In the genomic region with DNA sequence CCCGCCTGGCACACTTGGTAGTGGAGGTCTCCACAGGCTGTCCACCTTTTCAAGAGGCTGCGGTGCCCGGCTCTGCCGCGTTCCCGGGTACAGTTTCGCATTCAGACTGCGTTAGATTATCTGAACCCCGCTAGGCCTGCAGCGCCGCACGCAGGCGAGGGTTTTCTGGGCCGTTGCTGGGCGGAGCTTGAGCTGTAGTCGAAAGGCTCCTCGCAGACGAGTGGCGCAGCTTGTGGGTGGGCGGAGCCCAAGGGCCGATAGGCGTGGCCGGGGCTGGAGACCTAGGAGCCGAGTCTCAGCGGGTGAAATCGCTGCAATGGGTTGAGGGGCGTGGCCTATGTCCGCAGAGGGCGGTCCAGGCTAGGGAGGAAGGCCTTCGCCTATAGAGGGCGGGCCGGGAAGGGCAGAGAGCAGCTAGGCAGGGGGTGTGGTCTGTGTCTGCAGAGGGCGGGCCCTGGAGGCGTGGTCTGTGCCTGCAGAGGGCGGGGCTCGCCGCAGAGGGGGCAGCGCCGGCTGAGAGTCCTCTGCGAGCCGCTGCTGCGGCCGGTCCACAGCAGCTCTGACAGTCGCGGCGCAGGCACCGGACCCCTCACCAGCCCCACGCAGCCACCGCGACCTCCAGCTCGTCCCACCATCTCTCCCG, we compare ENCODE assay signal across 8 mouse cellular contexts. TPM values are rescaled to one million over a fixed set of nuclear protein-coding genes. Genes with fewer than 3 reads are reported as not detected.
DNase-seq lines count a peak whose midpoint lies in the region; ATAC-seq and TF ChIP-seq lines count a peak whose summit lies in the region.

No protein-coding gene starts in this region.

- no peaks in the 10 kb centered on the region for H3K79me2 ChIP-seq in MEL (ENCODE audit: control insufficient read depth, insufficient read depth, low read length, poor library complexity)

- peak; percentile 42 to 43; a peak in 2 of 4 replicates for TF ChIP-seq POLR2A in MEL (IDR thresholded peaks at IDR 0.05; ENCODE audit: control insufficient read depth in 1 of 2, insufficient read depth in 1 of 2, low read depth in 1 of 2, low read length in 2 of 2, poor library complexity in 1 of 2)

- peak overlapping the region; percentile 56 to 96 for H3K4me3 ChIP-seq in MEL (ENCODE audit: control insufficient read depth in 1 of 2, insufficient read depth in 1 of 2, low read depth in 2 of 2, low read length in 2 of 2)
- peak overlapping the region; percentile 87 for H3K4me3 ChIP-seq in lung, embryonic 16.5 days (ENCODE audit: low read length)

- peak overlapping the region; percentile 85 for H3K4me2 ChIP-seq in lung, embryonic 16.5 days (ENCODE audit: low read depth, low read length)

- H3K36me3 ChIP-seq in MEL (ENCODE audit: control insufficient read depth in 1 of 2, insufficient read depth in 2 of 2, low read length in 2 of 2) = no peaks in the 10 kb centered on the region
- no peaks in the 10 kb centered on the region for H3K36me3 ChIP-seq in lung, embryonic 16.5 days (ENCODE audit: control insufficient read depth, insufficient read depth, low read length)

- no peak for TF ChIP-seq EP300 in MEL (IDR thresholded peaks at IDR 0.05; ENCODE audit: low read depth in 1 of 2, low read length in 2 of 2)

- no peak overlapping the region for H3K27ac ChIP-seq in MEL (ENCODE audit: control insufficient read depth, low read depth, low read length)
- H3K27ac ChIP-seq in lung, embryonic 16.5 days (ENCODE audit: low read length) = peak overlapping the region; percentile 88

- H3K27me3 ChIP-seq in MEL (ENCODE audit: control insufficient read depth in 1 of 2, insufficient read depth in 2 of 2, low read length in 2 of 2) = peaks cover 0 to 8% of the 10 kb centered on the region in 2 experiments; a peak in 2 of 4 replicates
- no peaks in the 10 kb centered on the region for H3K27me3 ChIP-seq in lung, embryonic 16.5 days (ENCODE audit: control insufficient read depth, insufficient read depth, low read depth, low read length)

- peak in 2 of 3 experiments; percentile 60 to 67; a peak in 5 of 6 replicates for TF ChIP-seq CTCF in MEL (IDR thresholded peaks at IDR 0.05 in 2 of 3, conservative IDR thresholded peaks at IDR 0.05 in 1 of 3; ENCODE audit: control insufficient read depth in 1 of 3, insufficient read depth in 1 of 3, low read depth in 2 of 3, low read length in 3 of 3, poor library complexity in 1 of 3, severe bottlenecking in 1 of 3)

- peak; percentile 48 for TF ChIP-seq RAD21 in MEL (IDR thresholded peaks at IDR 0.05; ENCODE audit: low read depth, low read length)

- peak overlapping the region; percentile 59 for H3K9ac ChIP-seq in MEL (ENCODE audit: control insufficient read depth, low read depth, low read length, poor library complexity, severe bottlenecking)
- H3K9ac ChIP-seq in lung, embryonic 16.5 days (ENCODE audit: low read length) = peak overlapping the region; percentile 88

- peaks cover 0 to 4% of the 10 kb centered on the region in 2 experiments; a peak in 3 of 4 replicates for H3K4me1 ChIP-seq in MEL (ENCODE audit: control insufficient read depth in 1 of 2, insufficient read depth in 2 of 2, low read length in 2 of 2)
- H3K4me1 ChIP-seq in lung, embryonic 16.5 days (replicated peaks; ENCODE audit: control insufficient read depth, insufficient read depth, low read length) = peaks cover 31% of the 10 kb centered on the region

- WGBS in lung, embryonic 16.5 days = under 1% methylated on average over 47 of the region's 52 CpGs

- DNase-seq in MEL (ENCODE audit: low read depth, low spot score) = peak; percentile 99
- DNase-seq in cerebellum, adult 8-10 months = peak; percentile 99
- DNase-seq in forelimb bud, embryonic 11.5 days (ENCODE audit: low read depth, low spot score) = peak; percentile 100
- peak; percentile 94 for DNase-seq in layer of hippocampus, adult 9-10 months (ENCODE audit: low spot score)
- DNase-seq in ovary, postnatal 10 days (ENCODE audit: low spot score) = peak; percentile 87
- peak; percentile 98 for DNase-seq in thymus, postnatal 10 days (ENCODE audit: low spot score in 2 of 2)

- no peaks in the 10 kb centered on the region for H3K9me3 ChIP-seq in MEL (replicated peaks; ENCODE audit: insufficient read depth, low read length)
- no peaks in the 10 kb centered on the region for H3K9me3 ChIP-seq in lung, embryonic 16.5 days (ENCODE audit: control insufficient read depth, low read length)

- peak; percentile 93 to 94 for ATAC-seq in hematopoietic stem cell, adult 5-6 weeks (replicated peaks in 1 of 2; ENCODE audit: insufficient read depth in 1 of 2, low FRiP score in 2 of 2, low TSS enrichment in 1 of 2, low read depth in 1 of 2, poor library complexity in 2 of 2, severe bottlenecking in 2 of 2)
- peak; percentile 97 for ATAC-seq in lung, embryonic 16.5 days (ENCODE audit: low read depth)

TF ChIP-seq in MEL, 35 proteins besides CTCF, POLR2A, EP300 and RAD21:
- TF ChIP-seq ZNF384 (IDR thresholded peaks at IDR 0.05; ENCODE audit: low read depth, low read length) (no peak), MAZ (IDR thresholded peaks at IDR 0.05; ENCODE audit: low read depth, low read length) (peak; percentile 18; the same call in 1 of the 2 replicates), NELFE (IDR thresholded peaks at IDR 0.05; ENCODE audit: low read depth, low read length) (peak; percentile 46), SIN3A (IDR thresholded peaks at IDR 0.05; ENCODE audit: low read length) (peak; percentile 53; the same call in 1 of the 2 replicates), ELF1 (IDR thresholded peaks at IDR 0.05; ENCODE audit: low read depth, low read length) (0 out of 2 replicates have a peak, but pooled peaks have one; percentile 5), USF1 (IDR thresholded peaks at IDR 0.05; ENCODE audit: low read depth, low read length) (no peak), HCFC1 (IDR thresholded peaks at IDR 0.05; ENCODE audit: low read depth, low read length) (peak; percentile 52), MXI1 (IDR thresholded peaks at IDR 0.05; ENCODE audit: low read depth, low read length) (peak; percentile 42), MAX (IDR thresholded peaks at IDR 0.05; ENCODE audit: low read length) (peak; percentile 26; the same call in 1 of the 2 replicates), JUND (IDR thresholded peaks at IDR 0.05; ENCODE audit: low read depth, low read length) (no peak), TBP (IDR thresholded peaks at IDR 0.05; ENCODE audit: low read depth, low read length) (0 out of 2 replicates have a peak, but pooled peaks have one; percentile 19), SMC3 (IDR thresholded peaks at IDR 0.05; ENCODE audit: low read depth, low read length) (peak; percentile 23), NRF1 (IDR thresholded peaks at IDR 0.05; ENCODE audit: insufficient read depth, low read depth, low read length, poor library complexity, severe bottlenecking) (peak; percentile 51)
TF ChIP-seq in MEL: peak in this region for 10.

RNA-seq across cellular contexts. Expression of gene Gm21969, which starts 28.7 kb away (rescaled TPM):
- not detected in 2 replicates for total RNA-seq in MEL (2012; rRNA removed)
- polyA plus RNA-seq in MEL (2012; ENCODE audit: insufficient read depth in 1 of 2, insufficient read length in 2 of 2, low read depth in 1 of 2, low replicate concordance in 2 of 2, missing spikeins in 1 of 2) = under 1 TPM in 1 of 2 experiments, not detected in 1; 0.03 TPM
- not detected in 2 replicates for total RNA-seq in hematopoietic stem cell, adult 5-6 weeks (2017)
- 0.05 TPM in 1 of 2 replicates, not detected in the other for polyA plus RNA-seq in lung, embryonic 16.5 days (2015; fragmentation: Nextera tagmentation; extraction: Ambion mirVana)

RNA-seq across cellular contexts. Expression of gene Iffo2, which starts 43.9 kb away (rescaled TPM):
- total RNA-seq in MEL (2012; rRNA removed) = 0.95 and 1.3 TPM in 2 replicates
- 1 to 10 TPM in 1 of 2 experiments, not detected in 1; 2.7 TPM for polyA plus RNA-seq in MEL (2012; ENCODE audit: insufficient read depth in 1 of 2, insufficient read length in 2 of 2, low read depth in 1 of 2, low replicate concordance in 2 of 2, missing spikeins in 1 of 2)
- 3.9 and 7.5 TPM in 2 replicates for total RNA-seq in hematopoietic stem cell, adult 5-6 weeks (2017)
- polyA plus RNA-seq in lung, embryonic 16.5 days (2015; fragmentation: Nextera tagmentation; extraction: Ambion mirVana) = 2.9 and 3.7 TPM in 2 replicates

RNA-seq across cellular contexts. Expression of gene Aldh4a1, which starts 48.4 kb away (rescaled TPM):
- 11.0 and 11.7 TPM in 2 replicates for total RNA-seq in MEL (2012; rRNA removed)
- polyA plus RNA-seq in MEL (2012; ENCODE audit: insufficient read depth in 1 of 2, insufficient read length in 2 of 2, low read depth in 1 of 2, low replicate concordance in 2 of 2, missing spikeins in 1 of 2) = 10 to 100 TPM in 1 of 2 experiments, not detected in 1; 12.3 TPM
- 5.7 and 9.9 TPM in 2 replicates for total RNA-seq in hematopoietic stem cell, adult 5-6 weeks (2017)
- 25.5 and 30.7 TPM in 2 replicates for polyA plus RNA-seq in lung, embryonic 16.5 days (2015; fragmentation: Nextera tagmentation; extraction: Ambion mirVana)
